Mouse (Mus musculus): ENCODE data around the gene Ms4a6c. TPM values are rescaled to one million over a fixed set of nuclear protein-coding genes. Genes with fewer than 3 reads are reported as not detected.
"Not testable (repeated sequence)": the region's sequence is repeated elsewhere in the genome, so short reads cannot be mapped to it uniquely, and the experiment has no call there.

Gene Ms4a6c
- polyA plus RNA-seq, 1 experiment from 2014 or later, result 8.2 TPM

DNA sequence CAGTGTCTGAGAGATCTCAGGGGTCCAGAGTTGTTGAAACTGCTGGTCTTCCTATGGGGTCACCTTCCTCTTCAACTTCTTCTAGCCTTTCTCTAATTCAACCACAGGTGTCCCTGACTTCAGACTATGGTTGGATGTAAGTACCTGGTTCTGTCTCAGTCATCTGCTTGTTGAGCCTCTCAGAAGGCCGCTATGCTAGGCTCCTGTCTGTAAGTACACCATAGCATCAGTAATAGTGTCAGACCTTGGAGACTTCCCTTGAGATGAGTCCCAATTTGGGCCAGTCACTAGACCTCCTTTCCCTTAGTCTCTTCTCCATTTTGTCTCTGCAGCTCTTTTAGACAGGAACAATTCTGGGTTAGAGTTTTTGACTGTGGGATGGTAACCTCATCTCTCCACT lies 23.5 kb downstream of the Ms4a6c start:
- no peak for ATAC-seq (ENCODE audit: insufficient number of reproducible peaks, insufficient read depth, low FRiP score, low read depth)
- H3K27me3 ChIP-seq (ENCODE audit: control insufficient read depth, insufficient read depth, low read length), result no peaks in the 10 kb centered on the region
- 71% methylated on average over 1 of the region's 1 CpGs for WGBS
- H3K9me3 ChIP-seq (ENCODE audit: control insufficient read depth, low read depth, low read length), result no peaks in the 10 kb centered on the region
- H3K4me2 ChIP-seq (replicated peaks; ENCODE audit: low read depth, low read length), result no peak overlapping the region
- H3K4me1 ChIP-seq (ENCODE audit: control insufficient read depth, insufficient read depth, low read length), result no peaks in the 10 kb centered on the region
- H3K36me3 ChIP-seq (ENCODE audit: control insufficient read depth, insufficient read depth, low read length), result no peaks in the 10 kb centered on the region
- no peak overlapping the region for H3K27ac ChIP-seq (ENCODE audit: low read length)
- no peak overlapping the region for H3K9ac ChIP-seq (replicated peaks; ENCODE audit: low read depth, low read length)
- no peak overlapping the region for H3K4me3 ChIP-seq (ENCODE audit: low read depth, low read length)

DNA sequence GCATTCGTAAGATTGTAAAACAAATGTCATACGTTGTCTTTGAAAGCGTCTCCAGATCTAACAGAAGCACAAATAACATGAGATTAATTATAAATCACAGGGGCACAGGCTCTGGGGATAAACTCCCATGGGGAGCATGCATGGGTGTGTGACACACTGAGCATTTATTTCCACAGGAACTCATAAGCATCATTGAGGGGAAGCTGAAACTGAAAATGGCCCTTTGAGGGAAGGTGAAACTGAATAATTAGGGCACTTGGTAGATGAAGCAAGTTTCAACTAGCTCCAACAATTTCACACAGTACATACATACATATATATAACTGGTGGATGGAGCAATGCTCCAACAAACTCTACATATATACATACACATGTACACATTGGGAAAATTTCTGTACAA lies 25.4 kb downstream of the Ms4a6c start:
- ATAC-seq (ENCODE audit: insufficient number of reproducible peaks, insufficient read depth, low FRiP score, low read depth), result no peak
- H3K4me3 ChIP-seq (ENCODE audit: low read depth, low read length), result no peak overlapping the region
- no peak overlapping the region for H3K9ac ChIP-seq (replicated peaks; ENCODE audit: low read depth, low read length)
- no peak overlapping the region for H3K4me2 ChIP-seq (replicated peaks; ENCODE audit: low read depth, low read length)
- no peak overlapping the region for H3K27ac ChIP-seq (ENCODE audit: low read length)
- H3K4me1 ChIP-seq (ENCODE audit: control insufficient read depth, insufficient read depth, low read length), result no peaks in the 10 kb centered on the region
- 47% methylated on average over 3 of the region's 3 CpGs for whole genome bisulfite sequencing
- no peaks in the 10 kb centered on the region for H3K36me3 ChIP-seq (ENCODE audit: control insufficient read depth, insufficient read depth, low read length)
- no peaks in the 10 kb centered on the region for H3K9me3 ChIP-seq (ENCODE audit: control insufficient read depth, low read depth, low read length)
- no peaks in the 10 kb centered on the region for H3K27me3 ChIP-seq (ENCODE audit: control insufficient read depth, insufficient read depth, low read length)

DNA sequence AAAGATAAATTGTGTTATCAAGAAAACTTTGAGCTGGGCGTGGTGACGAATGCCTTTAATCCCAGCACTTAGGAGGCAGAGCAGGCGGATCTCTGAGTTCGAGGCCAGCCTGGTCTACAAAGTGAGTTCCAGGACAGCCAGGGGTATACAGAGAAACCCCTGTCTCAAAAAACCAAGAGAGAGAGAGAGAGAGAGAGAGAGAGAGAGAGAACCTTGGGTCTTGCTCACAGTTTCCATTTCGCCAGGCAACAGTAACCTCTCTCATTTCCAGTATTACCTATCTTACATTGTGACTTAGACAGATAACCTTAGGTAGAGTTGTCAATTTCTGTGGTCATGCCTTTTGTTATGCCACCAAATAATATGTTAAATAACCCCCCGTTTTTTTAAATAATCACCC lies 27.2 kb downstream of the Ms4a6c start:
- no peaks in the 10 kb centered on the region for H3K27me3 ChIP-seq (ENCODE audit: control insufficient read depth, insufficient read depth, low read length)
- H3K4me2 ChIP-seq (replicated peaks; ENCODE audit: low read depth, low read length), result no peak overlapping the region
- H3K4me3 ChIP-seq (ENCODE audit: low read depth, low read length), result no peak overlapping the region
- no peaks in the 10 kb centered on the region for H3K9me3 ChIP-seq (ENCODE audit: control insufficient read depth, low read depth, low read length)
- no peak overlapping the region for H3K27ac ChIP-seq (ENCODE audit: low read length)
- H3K36me3 ChIP-seq (ENCODE audit: control insufficient read depth, insufficient read depth, low read length), result no peaks in the 10 kb centered on the region
- no peaks in the 10 kb centered on the region for H3K4me1 ChIP-seq (ENCODE audit: control insufficient read depth, insufficient read depth, low read length)
- no peak overlapping the region for H3K9ac ChIP-seq (replicated peaks; ENCODE audit: low read depth, low read length)
- ATAC-seq (ENCODE audit: insufficient number of reproducible peaks, insufficient read depth, low FRiP score, low read depth), result no peak
- WGBS, result 79% methylated on average over 6 of the region's 6 CpGs

DNA sequence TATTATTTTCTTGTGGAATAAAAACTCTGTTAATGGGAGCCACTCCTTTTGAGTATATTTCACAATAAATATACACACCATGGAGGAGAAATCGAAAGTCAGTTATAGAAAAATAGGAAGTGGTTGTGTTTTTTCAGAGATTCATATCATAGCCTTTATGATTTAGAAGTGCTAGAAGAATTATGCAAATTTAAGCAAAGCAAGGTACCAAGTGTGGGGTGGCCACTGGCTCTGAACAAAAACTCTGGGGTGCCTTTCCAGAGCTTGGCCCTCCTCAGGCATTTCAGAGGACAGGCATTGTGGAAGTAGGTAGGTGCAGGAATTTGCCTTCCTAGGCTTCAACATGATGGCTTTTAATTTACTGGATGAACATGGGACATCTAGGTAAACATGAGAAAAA lies 28.1 kb downstream of the Ms4a6c start:
- not testable (repeated sequence) for H3K4me2 ChIP-seq (replicated peaks; ENCODE audit: low read depth, low read length); H3K36me3 ChIP-seq (ENCODE audit: control insufficient read depth, insufficient read depth, low read length); ATAC-seq (ENCODE audit: insufficient number of reproducible peaks, insufficient read depth, low FRiP score, low read depth); H3K27me3 ChIP-seq (ENCODE audit: control insufficient read depth, insufficient read depth, low read length); H3K9me3 ChIP-seq (ENCODE audit: control insufficient read depth, low read depth, low read length); H3K9ac ChIP-seq (replicated peaks; ENCODE audit: low read depth, low read length); H3K4me3 ChIP-seq (ENCODE audit: low read depth, low read length); H3K4me1 ChIP-seq (ENCODE audit: control insufficient read depth, insufficient read depth, low read length); H3K27ac ChIP-seq (ENCODE audit: low read length)
- 85% methylated on average over 1 of the region's 1 CpGs for WGBS

DNA sequence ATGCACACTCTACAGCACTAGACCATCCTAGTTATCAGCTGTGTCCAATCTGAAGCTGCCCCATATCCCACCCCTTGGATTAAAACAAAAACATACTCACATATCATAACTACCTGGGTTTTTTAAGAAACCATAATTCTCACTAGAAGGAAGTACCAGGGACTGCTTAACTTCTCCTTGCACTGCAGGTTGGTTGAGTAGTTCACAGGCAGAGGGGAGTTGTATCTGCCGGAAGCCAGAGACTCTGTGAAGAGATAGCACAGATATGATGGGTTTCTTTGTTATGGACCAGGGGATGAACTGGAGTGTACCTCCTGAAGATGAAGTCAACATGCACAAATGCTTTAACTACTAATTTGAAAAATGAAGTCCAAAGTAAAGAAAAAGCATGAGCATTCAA lies 31.6 kb downstream of the Ms4a6c start:
- H3K27ac ChIP-seq (ENCODE audit: low read length), result no peak overlapping the region
- H3K36me3 ChIP-seq (ENCODE audit: control insufficient read depth, insufficient read depth, low read length), result no peaks in the 10 kb centered on the region
- no peaks in the 10 kb centered on the region for H3K9me3 ChIP-seq (ENCODE audit: control insufficient read depth, low read depth, low read length)
- no peaks in the 10 kb centered on the region for H3K4me1 ChIP-seq (ENCODE audit: control insufficient read depth, insufficient read depth, low read length)
- H3K27me3 ChIP-seq (ENCODE audit: control insufficient read depth, insufficient read depth, low read length), result no peaks in the 10 kb centered on the region
- no peak overlapping the region for H3K4me3 ChIP-seq (ENCODE audit: low read depth, low read length)
- no peak for ATAC-seq (ENCODE audit: insufficient number of reproducible peaks, insufficient read depth, low FRiP score, low read depth)
- no peak overlapping the region for H3K4me2 ChIP-seq (replicated peaks; ENCODE audit: low read depth, low read length)
- WGBS, result 83% methylated on average over 1 of the region's 1 CpGs
- H3K9ac ChIP-seq (replicated peaks; ENCODE audit: low read depth, low read length), result no peak overlapping the region

DNA sequence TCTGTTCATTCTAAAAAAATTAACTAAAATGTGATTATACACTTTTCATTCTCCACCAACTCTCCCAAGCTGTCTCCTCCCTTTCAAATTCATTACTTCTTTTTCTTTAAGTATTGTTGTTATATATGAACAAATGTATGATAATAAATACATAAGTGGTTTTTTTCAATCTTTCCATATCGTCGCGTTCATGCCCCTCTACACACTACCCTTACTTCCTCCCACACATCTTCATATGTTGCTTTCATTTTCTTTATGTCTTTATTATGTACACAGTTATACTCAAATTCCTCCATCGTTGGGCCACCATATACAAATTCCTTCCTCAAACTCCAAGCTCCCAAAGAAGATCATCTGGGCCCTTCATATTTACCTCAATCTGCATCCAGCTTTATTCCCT lies 32.2 kb downstream of the Ms4a6c start:
- no peak overlapping the region for H3K9ac ChIP-seq (replicated peaks; ENCODE audit: low read depth, low read length)
- no peak for ATAC-seq (ENCODE audit: insufficient number of reproducible peaks, insufficient read depth, low FRiP score, low read depth)
- H3K27ac ChIP-seq (ENCODE audit: low read length), result no peak overlapping the region
- 87% methylated on average over 4 of the region's 4 CpGs for WGBS
- H3K9me3 ChIP-seq (ENCODE audit: control insufficient read depth, low read depth, low read length), result no peaks in the 10 kb centered on the region
- H3K4me2 ChIP-seq (replicated peaks; ENCODE audit: low read depth, low read length), result no peak overlapping the region
- no peaks in the 10 kb centered on the region for H3K36me3 ChIP-seq (ENCODE audit: control insufficient read depth, insufficient read depth, low read length)
- H3K4me3 ChIP-seq (ENCODE audit: low read depth, low read length), result no peak overlapping the region
- no peaks in the 10 kb centered on the region for H3K27me3 ChIP-seq (ENCODE audit: control insufficient read depth, insufficient read depth, low read length)
- H3K4me1 ChIP-seq (ENCODE audit: control insufficient read depth, insufficient read depth, low read length), result no peaks in the 10 kb centered on the region

DNA sequence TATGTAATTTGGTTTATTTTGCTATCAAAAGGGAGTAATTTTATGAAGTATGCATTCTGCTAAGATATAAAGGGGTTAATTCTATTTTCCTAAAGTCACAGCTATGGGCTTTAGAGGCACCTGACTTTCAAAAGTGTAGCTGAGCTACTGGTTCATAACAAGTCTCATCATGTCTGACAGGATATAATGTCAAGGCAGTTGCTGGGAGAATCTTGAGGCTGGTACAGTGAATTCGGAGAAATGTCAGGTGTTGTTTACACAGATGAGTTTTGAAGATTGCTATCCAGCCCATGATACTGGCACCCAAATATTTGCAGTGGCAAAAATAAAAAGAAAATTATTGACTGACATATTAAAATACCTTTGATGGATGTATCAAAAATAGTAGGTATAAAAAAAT lies 35.7 kb downstream of the Ms4a6c start:
- no peak overlapping the region for H3K4me3 ChIP-seq (ENCODE audit: low read depth, low read length)
- WGBS, result 63% methylated on average over 1 of the region's 1 CpGs
- H3K27me3 ChIP-seq (ENCODE audit: control insufficient read depth, insufficient read depth, low read length), result no peaks in the 10 kb centered on the region
- no peaks in the 10 kb centered on the region for H3K36me3 ChIP-seq (ENCODE audit: control insufficient read depth, insufficient read depth, low read length)
- H3K9ac ChIP-seq (replicated peaks; ENCODE audit: low read depth, low read length), result no peak overlapping the region
- ATAC-seq (ENCODE audit: insufficient number of reproducible peaks, insufficient read depth, low FRiP score, low read depth), result no peak
- H3K4me2 ChIP-seq (replicated peaks; ENCODE audit: low read depth, low read length), result no peak overlapping the region
- no peak overlapping the region for H3K27ac ChIP-seq (ENCODE audit: low read length)
- no peaks in the 10 kb centered on the region for H3K9me3 ChIP-seq (ENCODE audit: control insufficient read depth, low read depth, low read length)
- no peaks in the 10 kb centered on the region for H3K4me1 ChIP-seq (ENCODE audit: control insufficient read depth, insufficient read depth, low read length)

DNA sequence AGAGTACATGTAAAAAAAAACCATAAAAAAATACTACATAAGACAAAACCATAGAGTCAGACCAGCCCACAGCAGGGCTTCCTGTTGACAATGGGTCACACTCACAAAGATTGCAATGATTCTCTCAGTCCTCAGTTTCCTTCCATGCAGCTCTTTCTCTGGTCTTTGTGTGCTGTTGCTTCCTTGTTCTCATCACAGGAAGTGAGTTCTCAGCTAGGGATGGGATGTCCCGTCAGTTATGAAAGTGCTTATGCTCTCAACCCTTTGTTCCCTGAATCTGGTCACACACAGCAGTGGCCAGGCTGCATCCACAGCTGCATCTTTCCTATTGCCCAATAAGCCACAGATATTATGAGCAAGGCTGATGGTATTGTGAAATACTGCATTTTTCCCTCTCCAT lies 44.3 kb downstream of the Ms4a6c start:
- 71% methylated on average over 1 of the region's 1 CpGs for WGBS
- Histone ChIP-seq H3K4me1 (ENCODE audit: control insufficient read depth, insufficient read depth, low read length) (no peaks in the 10 kb centered on the region), H3K4me3 (ENCODE audit: low read depth, low read length) (no peak overlapping the region), H3K36me3 (ENCODE audit: control insufficient read depth, insufficient read depth, low read length) (no peaks in the 10 kb centered on the region), H3K9ac (replicated peaks; ENCODE audit: low read depth, low read length) (no peak overlapping the region), H3K9me3 (ENCODE audit: control insufficient read depth, low read depth, low read length) (no peaks in the 10 kb centered on the region), H3K27me3 (ENCODE audit: control insufficient read depth, insufficient read depth, low read length) (no peaks in the 10 kb centered on the region), H3K27ac (ENCODE audit: low read length) (no peak overlapping the region), H3K4me2 (replicated peaks; ENCODE audit: low read depth, low read length) (no peak overlapping the region)
- no peak for ATAC-seq (ENCODE audit: insufficient number of reproducible peaks, insufficient read depth, low FRiP score, low read depth)

DNA sequence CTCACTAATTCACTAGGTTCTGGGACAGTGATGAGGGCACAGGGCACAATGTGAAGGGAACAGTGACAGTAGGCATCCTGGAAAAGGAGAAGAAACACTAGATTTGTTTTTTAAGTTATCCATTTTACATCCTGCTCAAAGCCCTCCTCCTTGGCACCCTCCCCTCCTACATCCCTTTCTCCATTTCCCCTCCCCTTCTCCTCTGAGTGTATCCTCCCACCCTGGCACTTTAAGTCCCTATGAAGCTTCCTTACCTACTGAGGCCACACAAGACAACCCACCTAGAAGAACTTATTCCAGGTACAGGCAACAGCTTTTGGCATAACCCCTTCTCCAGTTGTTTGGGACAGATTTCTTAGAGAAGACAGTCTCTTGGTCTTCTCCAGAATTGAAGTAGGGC lies 47.1 kb downstream of the Ms4a6c start, which contains the start of gene Ms4a6b:
Gene Ms4a6b, plus strand, starts transcription at position 267 of the 400 bp plus-strand sequence.
- Histone ChIP-seq H3K27me3 (ENCODE audit: control insufficient read depth, insufficient read depth, low read length) (no peaks in the 10 kb centered on the region), H3K36me3 (ENCODE audit: control insufficient read depth, insufficient read depth, low read length) (no peaks in the 10 kb centered on the region), H3K9me3 (ENCODE audit: control insufficient read depth, low read depth, low read length) (no peaks in the 10 kb centered on the region), H3K27ac (ENCODE audit: low read length) (no peak within 1 kb of the TSS), H3K9ac (replicated peaks; ENCODE audit: low read depth, low read length) (no peak within 1 kb of the TSS), H3K4me3 (ENCODE audit: low read depth, low read length) (no peak within 1 kb of the TSS), H3K4me2 (replicated peaks; ENCODE audit: low read depth, low read length) (no peak within 1 kb of the TSS), H3K4me1 (ENCODE audit: control insufficient read depth, insufficient read depth, low read length) (no peaks in the 10 kb centered on the region)
- ATAC-seq (ENCODE audit: insufficient number of reproducible peaks, insufficient read depth, low FRiP score, low read depth), result no peak
